Mouse (Mus musculus) liver, adult 2 months (tissue): ENCODE measurements around the gene Rfx7. TPM values are rescaled to one million over a fixed set of nuclear protein-coding genes. Genes with fewer than 3 reads are reported as not detected.
A peak's percentile ranks its signal among the peaks of the same experiment; 100 is the strongest.

Source experiments
- DNase-seq: peaks from one replicate; pipeline ENCODE4 v3.0.0-alpha.2; 2011; ENCODE audit warnings: low read depth, low spot score; ENCODE audit errors: extremely low read depth
- H3K27ac ChIP-seq: fragments of 200-500 bp; replicated peaks from 2 replicates; pipeline ENCODE4 v1.5.1; 2012; ENCODE audit warnings: low read depth, mild to moderate bottlenecking, control low read depth, inconsistent platforms, low read length; ENCODE audit not compliant: insufficient read depth
- H3K27me3 ChIP-seq: fragments of 200-500 bp; 2 replicates; pipeline ENCODE4 v1.6.1; 2012; ENCODE audit warnings: mild to moderate bottlenecking, moderate library complexity, low read length, inconsistent platforms; ENCODE audit not compliant: control insufficient read depth, insufficient read depth
- H3K36me3 ChIP-seq: fragments of 200-500 bp; 2 replicates; pipeline ENCODE4 v1.6.1; 2012; ENCODE audit warnings: low read length, inconsistent platforms; ENCODE audit not compliant: control insufficient read depth, insufficient read depth
- H3K4me1 ChIP-seq: fragments of 200-500 bp; 2 replicates; pipeline ENCODE4 v1.6.1; 2011; ENCODE audit warnings: low read length; ENCODE audit not compliant: control insufficient read depth, insufficient read depth
- H3K4me3 ChIP-seq: fragments of 200-500 bp; 2 replicates; pipeline ENCODE4 v1.5.1; 2011; ENCODE audit warnings: low read depth, mild to moderate bottlenecking, control low read depth, low read length, moderate library complexity; ENCODE audit not compliant: insufficient read depth
- H3K79me2 ChIP-seq: fragments of 200-500 bp; 2 replicates; pipeline ENCODE4 v1.6.1; 2012; ENCODE audit warnings: inconsistent platforms, mild to moderate bottlenecking, low read length, moderate library complexity; ENCODE audit not compliant: control insufficient read depth, insufficient read depth
- H3K9ac ChIP-seq: fragments of 200-500 bp; 2 replicates; pipeline ENCODE4 v1.6.1; 2012; ENCODE audit warnings: low read depth, mild to moderate bottlenecking, control low read depth, inconsistent platforms, low read length
- CTCF ChIP-seq: fragments of 200-500 bp; IDR thresholded peaks from 2 replicates; pipeline ENCODE4 v1.5.1; 2011; ENCODE audit warnings: low read depth, low read length, control low read depth
- POLR2A ChIP-seq: fragments of 200-500 bp; IDR thresholded peaks from 2 replicates; pipeline ENCODE4 v1.6.1; 2011; ENCODE audit warnings: low read length, control low read depth; ENCODE audit not compliant: insufficient read depth; ENCODE audit errors: extremely low read depth
- WGBS: fragments of 180-500 bp; shearing (Covaris S2); methylation state at CpG from one replicate; pipeline ENCODE4 v1.1.7; 2018; 5-methylcytosine and 5-hydroxymethylcytosine counted together
- polyA plus RNA-seq: library from polyadenylated mRNA; depleted of rRNA; stranded (reverse); fragments of >200 nt; gene quantifications from 2 replicates; pipeline ENCODE4 v1.2.3, GENCODE M21; 2012
- total RNA-seq: library from RNA; depleted of rRNA; stranded (reverse); fragments of >200 nt; gene quantifications from 2 replicates; pipeline ENCODE4 v1.2.3, GENCODE M21; 2014

Rfx7 gene
- total and polyA plus RNA-seq, 2 experiments, result 3.3 to 5.4 TPM

GRCm38 (mm10) chr9:72493984-72494685, 37.9 kb upstream of the Rfx7 start:
- Histone ChIP-seq H3K79me2 (no peaks in the 10 kb centered on the region), H3K27ac (no peak overlapping the region), H3K36me3 (no peaks in the 10 kb centered on the region), H3K27me3 (no peaks in the 10 kb centered on the region), H3K4me3 (no peak overlapping the region), H3K9ac (no peak overlapping the region), H3K4me1 (no peaks in the 10 kb centered on the region)
- 79% methylated on average over 3 of the region's 3 CpGs for WGBS
- no peak for TF ChIP-seq POLR2A
- DNase-seq, result no peak

- 89% methylated on average over 2 of the region's 2 CpGs for WGBS
- no peak for DNase-seq
- Histone ChIP-seq H3K36me3 (no peaks in the 10 kb centered on the region), H3K4me1 (no peaks in the 10 kb centered on the region), H3K4me3 (no peak overlapping the region), H3K9ac (no peak overlapping the region), H3K27me3 (no peaks in the 10 kb centered on the region), H3K27ac (no peak overlapping the region), H3K79me2 (no peaks in the 10 kb centered on the region)
- no peak for TF ChIP-seq POLR2A
- no peak for TF ChIP-seq CTCF
These were observed 35.3 kb upstream of the Rfx7 start for GRCm38 (mm10) chr9:72496691-72497090.

GRCm38 (mm10) chr9:72497171-72497570, 34.9 kb upstream of the Rfx7 start:
- no peaks in the 10 kb centered on the region for H3K36me3 ChIP-seq
- 91% methylated on average over 3 of the region's 3 CpGs for WGBS
- no peak overlapping the region for H3K27ac ChIP-seq
- no peak for TF ChIP-seq POLR2A
- no peak for TF ChIP-seq CTCF
- H3K79me2 ChIP-seq, result no peaks in the 10 kb centered on the region
- no peak overlapping the region for H3K4me3 ChIP-seq
- H3K4me1 ChIP-seq, result no peaks in the 10 kb centered on the region
- DNase-seq, result no peak
- H3K27me3 ChIP-seq, result no peaks in the 10 kb centered on the region
- H3K9ac ChIP-seq, result no peak overlapping the region

- H3K4me3 ChIP-seq, result no peak overlapping the region
- no peak for DNase-seq
- H3K36me3 ChIP-seq, result no peaks in the 10 kb centered on the region
- no peaks in the 10 kb centered on the region for H3K79me2 ChIP-seq
- TF ChIP-seq CTCF, result no peak
- no peak for TF ChIP-seq POLR2A
- H3K27me3 ChIP-seq, result no peaks in the 10 kb centered on the region
- H3K4me1 ChIP-seq, result peaks cover 4% of the 10 kb centered on the region
- WGBS, result 73% methylated on average over 11 of the region's 11 CpGs
- H3K9ac ChIP-seq, result no peak overlapping the region
- H3K27ac ChIP-seq, result no peak overlapping the region
These were observed 19.6 kb upstream of the Rfx7 start for GRCm38 (mm10) chr9:72512229-72512981.

DNA sequence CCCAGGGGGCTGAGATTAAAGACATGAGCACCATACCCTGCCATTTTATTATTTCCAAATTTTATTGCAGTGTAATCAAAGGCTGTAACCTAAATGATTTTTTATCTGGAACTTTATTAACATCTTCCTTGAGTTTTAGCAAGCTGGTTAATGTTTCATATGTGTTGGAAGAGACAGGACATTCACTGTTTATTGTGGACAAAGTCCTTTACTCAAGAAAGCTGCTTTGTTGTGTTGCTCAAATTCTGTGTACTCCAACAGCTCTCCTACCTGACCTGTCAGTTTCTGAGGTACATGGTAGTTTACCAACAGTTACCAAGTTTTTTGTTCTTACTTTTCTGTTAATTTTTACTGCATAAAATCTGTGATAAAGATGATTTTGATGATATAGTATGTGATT, 16.7 kb upstream of the Rfx7 start:
- H3K9ac ChIP-seq, result no peak overlapping the region
- no peak overlapping the region; the same call in 1 of the 2 replicates for H3K27ac ChIP-seq
- no peak overlapping the region for H3K4me3 ChIP-seq
- TF ChIP-seq POLR2A (no peak), CTCF (no peak)
- peaks cover 4% of the 10 kb centered on the region for H3K4me1 ChIP-seq
- H3K36me3 ChIP-seq, result no peaks in the 10 kb centered on the region
- no peaks in the 10 kb centered on the region for H3K27me3 ChIP-seq
- peak; percentile 84 for DNase-seq
- no peaks in the 10 kb centered on the region for H3K79me2 ChIP-seq

- Histone ChIP-seq H3K9ac (no peak overlapping the region), H3K27me3 (no peaks in the 10 kb centered on the region), H3K36me3 (no peaks in the 10 kb centered on the region), H3K4me3 (no peak overlapping the region), H3K27ac (no peak overlapping the region), H3K4me1 (peaks cover 4% of the 10 kb centered on the region), H3K79me2 (no peaks in the 10 kb centered on the region)
- no peak for DNase-seq
- TF ChIP-seq POLR2A (no peak), CTCF (no peak)
These were observed 12.8 kb upstream of the Rfx7 start for GRCm38 (mm10) chr9:72519246-72519645.
